Mouse (Mus musculus) heart, adult 2 months (tissue): ENCODE results near the gene Tmem189.

Experiments
- CTCF ChIP-seq: fragments of 200-600 bp; IDR thresholded peaks from 2 replicates; pipeline ENCODE4 v1.8.1; 2022; ENCODE audit warnings: antibody characterized with exemption, mild to moderate bottlenecking, moderate library complexity
- EP300 ChIP-seq: fragments of 200-500 bp; IDR thresholded peaks from 2 replicates; pipeline ENCODE4 v1.6.1; 2011; ENCODE audit warnings: low read depth, low read length, control low read depth; ENCODE audit not compliant: insufficient read depth
- POLR2A ChIP-seq: fragments of 200-500 bp; IDR thresholded peaks from 2 replicates; pipeline ENCODE4 v1.6.1; 2011; ENCODE audit warnings: mild to moderate bottlenecking, low read depth, low read length, control low read depth; ENCODE audit not compliant: insufficient read depth

DNA sequence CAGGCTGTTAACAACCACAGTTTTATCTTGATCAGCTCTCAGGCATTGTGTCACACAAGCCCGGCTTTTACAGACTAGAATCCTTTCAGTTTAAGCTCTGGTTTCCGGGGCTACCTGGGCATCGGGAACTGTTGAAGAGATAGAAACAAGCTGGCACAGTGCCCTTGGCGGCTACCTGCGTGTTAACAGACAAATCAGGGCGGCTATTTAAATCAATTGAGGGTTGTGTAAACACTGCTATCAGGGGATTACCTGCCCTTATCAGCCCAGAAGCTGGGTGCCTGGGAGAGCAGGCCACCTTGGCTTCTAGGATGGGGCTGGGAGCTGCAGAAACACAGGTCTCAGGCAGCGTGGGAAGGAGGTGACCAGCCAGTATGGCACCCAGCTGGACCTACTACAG, 36.9 kb downstream of the Tmem189 start:
- TF ChIP-seq POLR2A: no peak
- no peak for TF ChIP-seq CTCF
- no peak for TF ChIP-seq EP300
